Mouse (Mus musculus) liver, embryonic 16.5 days (tissue): ENCODE data around the gene Madcam1. TPM values are rescaled to one million over a fixed set of nuclear protein-coding genes. Genes with fewer than 3 reads are reported as not detected.

Source experiments
- ATAC-seq: fragments of 200-750 bp; cut with Nextera tagmentation; 2 replicates; pipeline ENCODE4 v1.8.0; 2017; ENCODE audit warnings: low read depth, mild to moderate bottlenecking, moderate number of reproducible peaks, moderate library complexity
- H3K27ac ChIP-seq: fragments of 300-500 bp; sonication (generic); 2 replicates; pipeline ENCODE4 v1.5.1; 2014; ENCODE audit warnings: mild to moderate bottlenecking, low read length
- H3K27me3 ChIP-seq: fragments of 300-500 bp; sonication (generic); 2 replicates; pipeline ENCODE4 v1.6.1; 2014; ENCODE audit warnings: low read depth, low read length, mixed read lengths; ENCODE audit not compliant: control insufficient read depth, insufficient read depth
- H3K36me3 ChIP-seq: fragments of 300-500 bp; sonication (generic); 2 replicates; pipeline ENCODE4 v1.6.1; 2014; ENCODE audit warnings: mild to moderate bottlenecking; ENCODE audit not compliant: control insufficient read depth, insufficient read depth
- H3K4me1 ChIP-seq: fragments of 300-500 bp; sonication (generic); 2 replicates; pipeline ENCODE4 v1.6.1; 2014; ENCODE audit warnings: low read depth, low read length, mixed read lengths; ENCODE audit not compliant: control insufficient read depth
- H3K4me2 ChIP-seq: fragments of 300-500 bp; sonication (generic); 2 replicates; pipeline ENCODE4 v1.6.1; 2014; ENCODE audit warnings: low read depth, low read length, mixed read lengths
- H3K4me3 ChIP-seq: fragments of 300-500 bp; sonication (generic); 2 replicates; pipeline ENCODE4 v1.5.1; 2014; ENCODE audit warnings: low read depth, mild to moderate bottlenecking, low read length
- H3K9ac ChIP-seq: fragments of 300-500 bp; sonication (generic); 2 replicates; pipeline ENCODE4 v1.6.1; 2014; ENCODE audit warnings: low read depth, low read length
- H3K9me3 ChIP-seq: fragments of 300-500 bp; sonication (generic); replicated peaks from 2 replicates; pipeline ENCODE4 v1.6.1; 2016; ENCODE audit warnings: low read length; ENCODE audit not compliant: control insufficient read depth
- WGBS: fragments of 180-500 bp; shearing (Covaris S2); extraction: QIAGEN DNeasy Blood & Tissue Kit; methylation state at CpG from one replicate; pipeline ENCODE4 v1.1.7; 2014; ENCODE audit not compliant: insufficient replicate concordance; 5-methylcytosine and 5-hydroxymethylcytosine counted together
- polyA plus RNA-seq: library from polyadenylated mRNA; unstranded; fragments of >200 nt; fragmentation: Nextera tagmentation; extraction: Ambion mirVana; gene quantifications from 2 replicates; pipeline ENCODE4 v1.2.1, GENCODE M21; 2015

The Madcam1 gene
- polyA plus RNA-seq, 1 experiment from 2014 or later, result 0.24 TPM

- 88% methylated on average over 21 of the region's 21 CpGs for WGBS
These were observed 44.3 kb downstream of the Madcam1 start for GRCm38 (mm10) chr10:79708668-79709067.

GRCm38 (mm10) chr10:79709307-79709706 lies 44.9 kb downstream of the Madcam1 start:
- Histone ChIP-seq H3K9ac (no peak overlapping the region), H3K4me1 (peaks cover 66% of the 10 kb centered on the region), H3K27me3 (peaks cover 3% of the 10 kb centered on the region), H3K4me3 (0 out of 2 replicates have a peak overlapping the region, but pooled peaks have one; percentile 1), H3K36me3 (peaks cover 52% of the 10 kb centered on the region), H3K9me3 (no peaks in the 10 kb centered on the region), H3K4me2 (peak overlapping the region; percentile 7; the same call in 1 of the 2 replicates), H3K27ac (0 out of 2 replicates have a peak overlapping the region, but pooled peaks have one; percentile 8)
- WGBS, result 35% methylated on average over 7 of the region's 7 CpGs
- ATAC-seq, result no peak

More at GRCm38 (mm10) chr10:79708668-79709067, 44.3 kb downstream of the Madcam1 start:
- H3K4me2 ChIP-seq, result peak overlapping the region; percentile 92; the same call in 1 of the 2 replicates
- no peak overlapping the region for H3K27ac ChIP-seq
- no peaks in the 10 kb centered on the region for H3K27me3 ChIP-seq
- ATAC-seq, result no peak
- peak overlapping the region; percentile 9; the same call in 1 of the 2 replicates for H3K4me3 ChIP-seq
- H3K9ac ChIP-seq, result no peak overlapping the region
- H3K9me3 ChIP-seq, result no peaks in the 10 kb centered on the region
- H3K36me3 ChIP-seq, result peaks cover 52% of the 10 kb centered on the region
- H3K4me1 ChIP-seq, result peaks cover 68% of the 10 kb centered on the region

- WGBS, result 74% methylated on average over 1 of the region's 1 CpGs
- ATAC-seq, result peak; percentile 12; the same call in 1 of the 2 replicates
These were observed 47.7 kb downstream of the Madcam1 start for GRCm38 (mm10) chr10:79712029-79712428.

GRCm38 (mm10) chr10:79712499-79713126 lies 48.3 kb downstream of the Madcam1 start:
- peak; percentile 93 for ATAC-seq
- Histone ChIP-seq H3K4me3 (peak overlapping the region; percentile 26; the same call in 1 of the 2 replicates), H3K36me3 (peaks cover 45% of the 10 kb centered on the region), H3K4me1 (peaks cover 58% of the 10 kb centered on the region), H3K9me3 (no peaks in the 10 kb centered on the region), H3K27ac (peak overlapping the region; percentile 96), H3K27me3 (peaks cover 36% of the 10 kb centered on the region), H3K9ac (peak overlapping the region; percentile 56), H3K4me2 (peak overlapping the region; percentile 64)
- WGBS, result 18% methylated on average over 4 of the region's 6 CpGs

More at GRCm38 (mm10) chr10:79712029-79712428, 47.7 kb downstream of the Madcam1 start:
- Histone ChIP-seq H3K27ac (peak overlapping the region; percentile 96), H3K4me2 (no peak overlapping the region), H3K9me3 (no peaks in the 10 kb centered on the region), H3K36me3 (peaks cover 48% of the 10 kb centered on the region), H3K9ac (no peak overlapping the region), H3K4me3 (no peak overlapping the region), H3K27me3 (peaks cover 31% of the 10 kb centered on the region), H3K4me1 (peaks cover 58% of the 10 kb centered on the region)

GRCm38 (mm10) chr10:79713163-79713562 lies 48.8 kb downstream of the Madcam1 start:
- peak overlapping the region; percentile 96 for H3K27ac ChIP-seq
- H3K4me3 ChIP-seq, result 0 out of 2 replicates have a peak overlapping the region, but pooled peaks have one; percentile 26
- ATAC-seq, result no peak
- peak overlapping the region; percentile 56 for H3K9ac ChIP-seq
- no peaks in the 10 kb centered on the region for H3K9me3 ChIP-seq
- peaks cover 55% of the 10 kb centered on the region for H3K4me1 ChIP-seq
- peaks cover 40% of the 10 kb centered on the region for H3K36me3 ChIP-seq
- peak overlapping the region; percentile 64; the same call in 1 of the 2 replicates for H3K4me2 ChIP-seq
- 23% methylated on average over 1 of the region's 1 CpGs for WGBS
- peaks cover 42% of the 10 kb centered on the region for H3K27me3 ChIP-seq

GRCm38 (mm10) chr10:79714996-79715395 lies 50.6 kb downstream of the Madcam1 start:
- peaks cover 55% of the 10 kb centered on the region for H3K27me3 ChIP-seq
- 51% methylated on average over 4 of the region's 4 CpGs for WGBS

GRCm38 (mm10) chr10:79716254-79716987 lies 52.1 kb downstream of the Madcam1 start, which contains the start of gene Hcn2:
Gene Hcn2 (plus strand): TSS chr10:79716634.
- ATAC-seq, result no peak
- H3K9ac ChIP-seq, result no peak within 1 kb of the TSS
- H3K36me3 ChIP-seq, result peaks cover 8% of the 10 kb centered on the region
- no peaks in the 10 kb centered on the region for H3K9me3 ChIP-seq
- peak within 1 kb of the TSS; percentile 86 for H3K4me2 ChIP-seq
- H3K4me1 ChIP-seq, result peaks cover 32% of the 10 kb centered on the region
- no peak within 1 kb of the TSS for H3K27ac ChIP-seq
- WGBS, result 2% methylated on average over 31 of the region's 91 CpGs
- H3K4me3 ChIP-seq, result peak within 1 kb of the TSS; percentile 64
- peaks cover 58% of the 10 kb centered on the region for H3K27me3 ChIP-seq

More at GRCm38 (mm10) chr10:79714996-79715395, 50.6 kb downstream of the Madcam1 start:
- ATAC-seq, result no peak
- Histone ChIP-seq H3K4me1 (peaks cover 37% of the 10 kb centered on the region), H3K4me3 (no peak overlapping the region), H3K9me3 (no peaks in the 10 kb centered on the region), H3K4me2 (no peak overlapping the region), H3K9ac (no peak overlapping the region), H3K27ac (no peak overlapping the region), H3K36me3 (peaks cover 22% of the 10 kb centered on the region)

- H3K4me3 ChIP-seq, result peak overlapping the region; percentile 64
- peak overlapping the region; percentile 86 for H3K4me2 ChIP-seq
- no peak overlapping the region for H3K27ac ChIP-seq
- peaks cover 58% of the 10 kb centered on the region for H3K27me3 ChIP-seq
- WGBS, result under 1% methylated on average over 38 of the region's 44 CpGs
- H3K9me3 ChIP-seq, result no peaks in the 10 kb centered on the region
- H3K9ac ChIP-seq, result no peak overlapping the region
- H3K4me1 ChIP-seq, result peaks cover 30% of the 10 kb centered on the region
- peaks cover 2% of the 10 kb centered on the region for H3K36me3 ChIP-seq
- no peak for ATAC-seq
These were observed 52.6 kb downstream of the Madcam1 start for GRCm38 (mm10) chr10:79716988-79717355.
